Mouse (Mus musculus): ENCODE results near the gene Olfr1509.

GRCm38 (mm10) chr14:52442690-52443089, at the start of gene Olfr1509:
- TF ChIP-seq POLR2A (IDR thresholded peaks at IDR 0.05; ENCODE audit: borderline replicate concordance, extremely low read depth, low read depth, low read length) (no peak), CTCF (IDR thresholded peaks at IDR 0.05; ENCODE audit: insufficient read depth, low read length) (no peak)
